Mouse (Mus musculus): ENCODE results near the gene Dab2ip.

Gene Dab2ip

GRCm38 (mm10) chr2:35557911-35558825 lies at the start of gene Dab2ip:
Dab2ip (plus strand) TSS chr2:35558266.
- DNase-seq (ENCODE audit: low read depth, low spot score), result no peak

- DNase-seq (ENCODE audit: low read depth, low spot score), result no peak
Observed at GRCm38 (mm10) chr2:35508597-35509342, 49.3 kb upstream of the Dab2ip start.

- DNase-seq (ENCODE audit: low read depth, low spot score), result no peak
Observed at GRCm38 (mm10) chr2:35509343-35509667, 48.8 kb upstream of the Dab2ip start.

- no peak for DNase-seq (ENCODE audit: low read depth, low spot score)
Observed at GRCm38 (mm10) chr2:35509888-35510287, 48.2 kb upstream of the Dab2ip start.

- no peak for DNase-seq (ENCODE audit: low read depth, low spot score)
Observed at GRCm38 (mm10) chr2:35510920-35511319, 47.1 kb upstream of the Dab2ip start.

GRCm38 (mm10) chr2:35512226-35512625 lies 45.8 kb upstream of the Dab2ip start:
- DNase-seq (ENCODE audit: low read depth, low spot score), result no peak

- no peak for DNase-seq (ENCODE audit: low read depth, low spot score)
Observed at GRCm38 (mm10) chr2:35514051-35514892, 43.8 kb upstream of the Dab2ip start.

GRCm38 (mm10) chr2:35526612-35527242 lies 31.3 kb upstream of the Dab2ip start:
- DNase-seq (ENCODE audit: low read depth, low spot score), result no peak

GRCm38 (mm10) chr2:35529086-35529485 lies 29.0 kb upstream of the Dab2ip start:
- no peak for DNase-seq (ENCODE audit: low read depth, low spot score)

GRCm38 (mm10) chr2:35529856-35530255 lies 28.2 kb upstream of the Dab2ip start:
- no peak for DNase-seq (ENCODE audit: low read depth, low spot score)

- no peak for DNase-seq (ENCODE audit: low read depth, low spot score)
Observed at GRCm38 (mm10) chr2:35530732-35531131, 27.3 kb upstream of the Dab2ip start.

- no peak for DNase-seq (ENCODE audit: low read depth, low spot score)
Observed at GRCm38 (mm10) chr2:35533646-35534045, 24.4 kb upstream of the Dab2ip start.

- peak; percentile 60 for DNase-seq (ENCODE audit: low read depth, low spot score)
Observed at GRCm38 (mm10) chr2:35539276-35539972, 18.6 kb upstream of the Dab2ip start.

- no peak for DNase-seq (ENCODE audit: low read depth, low spot score)
Observed at GRCm38 (mm10) chr2:35540798-35541197, 17.3 kb upstream of the Dab2ip start.

- peak; percentile 46 for DNase-seq (ENCODE audit: low read depth, low spot score)
Observed at GRCm38 (mm10) chr2:35544717-35545116, 13.3 kb upstream of the Dab2ip start.

- DNase-seq (ENCODE audit: low read depth, low spot score), result no peak
Observed at GRCm38 (mm10) chr2:35545125-35545590, 12.9 kb upstream of the Dab2ip start.

- no peak for DNase-seq (ENCODE audit: low read depth, low spot score)
Observed at GRCm38 (mm10) chr2:35546462-35546861, 11.6 kb upstream of the Dab2ip start.

- no peak for DNase-seq (ENCODE audit: low read depth, low spot score)
Observed at GRCm38 (mm10) chr2:35549191-35549590, 8.9 kb upstream of the Dab2ip start.

- no peak for DNase-seq (ENCODE audit: low read depth, low spot score)
Observed at GRCm38 (mm10) chr2:35550097-35550496, 8.0 kb upstream of the Dab2ip start.

GRCm38 (mm10) chr2:35556918-35557486 lies 1.1 kb upstream of the Dab2ip start:
- no peak for DNase-seq (ENCODE audit: low read depth, low spot score)

All from retina, adult 2 months (tissue).